Mouse (Mus musculus) layer of hippocampus, adult 11-12 months (tissue): ENCODE measurements around the gene Kcnmb4.

Experiments
- DNase-seq: peaks from one replicate; pipeline ENCODE4 v3.0.0; 2022; ENCODE audit warnings: low spot score

The Kcnmb4 gene

DNA sequence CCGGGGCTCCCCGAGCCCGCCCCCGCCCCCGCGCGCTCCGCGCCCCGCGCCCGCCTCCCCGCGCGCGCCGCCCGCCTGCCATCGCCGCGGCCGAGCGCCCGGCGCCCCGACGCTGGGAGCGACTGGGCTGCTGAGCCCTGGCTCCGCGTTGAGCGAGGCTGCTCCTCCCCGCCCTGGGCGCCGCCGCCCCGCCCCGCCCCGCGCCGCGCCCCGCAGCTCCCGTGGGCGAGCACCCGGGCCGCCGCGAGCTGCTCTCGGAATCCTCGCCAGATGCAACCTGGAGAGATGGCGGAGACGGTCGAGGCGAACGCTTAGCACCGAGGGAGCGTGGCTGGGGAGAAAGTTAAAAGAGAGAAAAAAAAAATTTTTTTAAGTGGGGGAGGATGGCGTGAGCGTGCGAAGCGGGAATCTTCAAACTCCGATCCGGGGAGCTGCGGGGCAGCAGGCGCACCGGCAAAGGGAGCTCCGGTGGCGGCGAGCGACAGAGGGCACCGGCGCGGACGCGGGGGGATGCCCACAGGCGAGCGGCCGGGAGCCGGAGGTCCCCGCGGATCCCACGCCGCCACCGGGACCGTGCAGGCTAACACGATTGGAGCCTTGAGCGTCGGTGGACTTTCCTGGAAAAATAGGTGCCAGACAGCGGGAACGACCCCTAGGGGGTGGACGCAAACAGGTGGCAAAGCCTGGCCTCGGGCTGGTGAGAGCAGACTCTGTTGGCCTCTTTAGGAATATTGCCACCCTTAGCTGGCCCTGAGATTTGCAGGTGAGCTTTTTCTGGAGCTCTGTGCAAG, at the start of gene Kcnmb4:
Gene Kcnmb4 (minus strand): TSS at position 120 of the 791 bp plus-strand sequence.
- peak; percentile 46 for DNase-seq

DNA sequence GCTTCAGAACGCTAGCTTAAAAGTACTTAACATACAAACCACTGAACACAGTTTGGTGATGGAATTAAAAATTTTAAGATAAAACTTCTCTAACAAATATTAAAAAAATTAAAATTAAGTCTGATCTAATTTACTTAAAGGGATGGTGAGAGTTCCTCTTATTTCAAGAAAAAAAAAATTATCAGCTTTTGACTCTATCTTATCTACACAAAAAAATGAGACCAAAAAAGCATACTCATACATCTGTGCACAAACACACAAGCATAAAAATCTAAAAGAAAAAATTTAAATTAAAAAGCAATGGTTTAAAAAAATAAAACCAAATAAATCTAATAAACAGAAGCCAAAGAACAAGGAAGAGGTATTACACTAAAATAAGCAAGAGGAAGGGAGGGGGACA, 45.9 kb upstream of the Kcnmb4 start:
- no peak for DNase-seq

DNA sequence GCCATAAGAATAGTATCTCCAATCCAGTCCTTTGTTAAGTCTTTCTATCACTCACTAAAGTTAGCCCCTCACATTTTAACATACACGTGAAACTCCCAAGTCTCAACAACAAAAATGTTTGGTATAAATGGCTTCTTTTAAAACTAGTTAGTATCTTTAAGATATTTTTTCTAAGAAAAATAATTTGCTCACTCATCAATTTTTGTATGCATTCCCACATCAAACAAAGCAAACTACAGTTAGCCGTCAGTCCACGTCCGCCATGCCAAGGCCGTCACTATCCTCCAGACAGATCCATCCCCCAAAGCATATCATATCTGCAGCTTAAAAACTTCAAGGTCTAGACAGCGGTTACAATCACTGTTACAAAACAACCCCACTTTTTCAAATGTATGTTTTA, 41.9 kb upstream of the Kcnmb4 start:
- no peak for DNase-seq

DNA sequence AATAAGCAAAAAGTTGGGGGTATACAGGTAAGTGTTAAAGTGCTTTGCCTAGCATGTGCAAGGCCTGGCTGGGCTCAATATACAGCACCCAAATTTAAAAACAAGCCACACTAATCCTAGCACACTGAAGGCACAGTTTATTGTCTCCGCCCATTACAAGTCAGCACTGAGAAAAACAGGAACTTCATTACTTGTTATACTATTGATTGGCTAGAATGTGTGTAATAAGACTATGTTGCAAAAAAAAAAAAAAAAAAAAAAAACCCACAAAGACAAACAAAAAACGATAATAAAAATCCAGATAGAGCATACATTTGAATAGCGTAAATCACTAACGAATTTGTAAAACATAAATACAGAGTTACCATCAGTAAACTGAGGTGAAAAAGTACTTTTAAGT, 41.5 kb upstream of the Kcnmb4 start:
- no peak for DNase-seq

DNA sequence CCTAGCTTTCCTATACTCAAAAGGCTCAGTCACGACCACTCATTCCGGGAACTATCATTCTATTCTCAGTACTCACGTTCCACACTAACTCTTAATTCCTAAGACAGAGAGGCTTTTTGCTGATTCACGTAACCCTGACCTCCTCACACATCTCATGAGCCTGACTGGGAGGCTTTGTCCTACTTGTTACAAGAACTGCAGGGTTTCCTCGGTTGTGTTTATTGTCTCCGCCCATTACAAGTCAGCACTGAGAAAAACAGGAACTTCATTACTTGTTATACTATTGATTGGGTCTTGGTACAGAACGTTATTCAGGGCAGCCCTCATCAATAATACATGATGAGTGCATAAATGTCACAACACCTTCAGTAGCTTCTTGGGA, 39.6 kb upstream of the Kcnmb4 start:
- DNase-seq: no peak

DNA sequence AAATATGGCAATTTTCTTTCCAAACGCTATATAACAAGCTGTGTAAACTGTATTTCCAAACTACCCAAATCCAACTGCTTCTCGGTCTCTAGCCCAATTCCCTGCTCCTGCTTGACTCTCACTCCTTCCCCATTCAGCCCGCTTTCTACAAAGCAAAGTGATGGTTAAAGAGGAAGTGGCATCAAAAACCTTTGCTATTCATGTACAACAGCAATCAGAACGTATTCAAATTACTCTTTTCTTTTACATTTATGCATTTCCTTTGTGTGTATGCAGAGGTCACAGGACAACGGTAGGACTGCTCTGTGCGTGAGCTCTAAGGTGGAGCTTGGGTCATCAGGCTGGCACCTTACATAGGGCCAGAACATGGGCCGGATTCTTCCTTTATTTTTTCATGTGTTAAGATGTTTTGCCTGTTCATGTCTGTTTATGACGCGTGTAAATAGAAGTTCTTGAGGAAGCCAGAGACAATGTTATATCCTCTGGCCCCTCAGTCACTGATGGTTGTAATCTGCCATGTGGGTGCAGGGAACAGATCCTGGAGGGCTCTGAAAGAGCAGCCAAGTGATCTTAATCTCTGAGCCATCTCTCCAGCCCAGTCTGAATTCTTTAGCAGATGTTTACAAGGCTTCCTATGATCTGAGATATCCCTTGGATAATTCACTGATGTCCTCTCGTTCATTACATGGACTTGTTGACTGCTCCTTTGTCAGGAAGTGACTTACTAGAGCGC, 39.0 kb upstream of the Kcnmb4 start:
- no peak for DNase-seq

DNA sequence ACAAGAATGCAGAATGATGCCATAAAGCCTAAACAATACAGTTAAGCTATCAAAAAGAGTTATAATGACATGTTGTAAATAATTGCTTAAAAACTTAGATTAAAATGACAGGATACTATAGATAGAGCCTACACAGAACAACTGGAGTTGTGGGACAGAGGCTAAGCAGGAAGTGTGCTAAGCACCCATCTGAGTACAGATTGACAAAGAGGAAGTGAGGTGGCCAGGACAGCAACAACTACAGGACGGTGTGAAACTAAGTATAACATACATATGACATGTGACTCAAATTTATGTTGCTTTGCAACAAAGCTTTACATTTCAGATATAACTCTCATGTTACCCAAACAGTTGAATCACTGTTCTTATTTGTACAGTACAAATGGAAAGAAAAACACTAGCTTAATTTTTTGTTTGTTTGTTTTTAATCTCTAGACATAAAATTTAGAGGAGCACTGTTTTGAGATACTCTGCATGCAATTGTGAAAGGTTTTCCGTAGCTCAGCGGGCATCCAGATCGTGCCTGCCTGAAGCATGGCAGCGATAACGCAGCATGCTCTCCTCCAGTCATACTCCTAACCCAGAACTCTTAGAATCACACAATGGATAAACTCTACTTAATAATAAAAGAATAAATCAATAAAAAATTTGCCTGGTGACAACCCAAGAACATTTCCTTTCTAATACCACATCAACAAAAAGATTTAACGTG, 31.8 kb upstream of the Kcnmb4 start:
- DNase-seq: no peak

DNA sequence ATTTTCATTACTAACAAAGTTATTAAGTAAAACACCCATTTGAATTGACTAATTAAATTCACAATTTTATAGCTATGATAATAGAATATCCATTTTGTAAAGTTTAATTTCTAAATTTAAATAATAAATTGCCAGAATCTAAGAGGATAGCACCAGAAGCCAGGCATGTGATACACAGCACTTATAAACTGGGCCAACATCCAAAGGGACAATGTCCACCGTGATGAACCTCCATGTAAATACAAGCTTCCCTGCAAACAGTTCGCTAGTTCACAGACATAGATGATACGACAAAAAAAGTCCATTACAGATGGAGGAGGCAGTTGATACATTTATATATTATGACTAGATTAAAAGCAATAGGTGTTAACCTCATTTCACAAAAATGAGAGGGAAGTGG, 19.1 kb upstream of the Kcnmb4 start:
- no peak for DNase-seq

DNA sequence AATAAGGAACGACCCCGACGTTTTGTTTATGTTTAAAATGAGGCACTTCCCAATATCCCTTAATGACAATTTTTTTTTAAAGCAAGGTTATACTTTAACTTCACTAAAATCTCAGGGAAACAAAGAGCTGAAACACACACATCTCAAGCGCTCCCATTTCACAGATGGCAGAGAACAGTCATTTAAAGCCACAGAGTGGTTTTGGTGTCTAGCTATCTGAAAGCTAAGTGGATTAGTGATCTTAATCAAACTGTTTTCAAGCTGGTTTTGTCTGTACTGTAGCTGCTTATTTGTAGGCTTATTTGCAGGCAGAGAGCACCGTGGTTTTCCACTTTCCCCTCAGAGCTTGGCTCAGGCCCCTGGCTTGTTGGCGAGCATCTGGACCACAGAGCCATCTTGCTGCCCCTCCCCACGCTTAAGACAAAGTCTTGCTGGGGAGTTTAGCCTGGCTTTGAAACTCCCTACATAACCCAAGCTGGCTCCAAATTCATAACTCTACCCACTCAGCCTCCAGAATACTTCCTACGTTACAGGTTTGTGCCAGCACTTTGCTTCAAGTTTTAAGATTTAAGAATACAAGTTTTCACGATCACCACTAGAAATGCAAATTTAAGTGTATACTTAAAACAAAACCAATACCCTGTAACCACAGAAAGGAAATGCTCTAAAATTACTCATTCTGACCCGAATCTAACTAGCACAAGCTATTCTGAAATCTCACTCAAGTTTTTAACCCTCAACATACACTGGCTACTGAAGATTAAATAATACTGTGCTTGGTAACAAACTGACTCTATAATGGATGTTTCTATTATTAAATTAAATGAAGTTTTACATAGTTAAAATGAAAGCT, 13.4 kb upstream of the Kcnmb4 start:
- DNase-seq: no peak

DNA sequence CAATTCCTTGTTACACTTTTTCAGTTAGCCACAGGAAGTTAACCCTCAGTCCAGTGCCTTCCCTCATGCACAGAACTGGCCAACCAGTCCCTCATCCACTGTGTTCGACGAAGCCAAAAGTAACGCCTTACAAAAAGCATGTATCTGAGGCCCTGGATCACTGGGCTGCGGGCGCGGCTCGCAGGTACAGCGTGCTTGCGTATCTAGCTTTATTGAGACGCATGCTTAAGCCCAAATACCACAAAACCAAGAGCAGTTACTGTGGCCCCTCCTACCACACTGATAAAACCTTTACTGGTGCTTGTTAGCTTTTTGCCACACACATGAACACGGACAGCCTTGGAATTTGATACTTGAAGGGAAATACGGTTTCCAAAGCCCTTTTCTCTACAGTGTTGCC, 8.2 kb upstream of the Kcnmb4 start:
- DNase-seq: no peak

DNA sequence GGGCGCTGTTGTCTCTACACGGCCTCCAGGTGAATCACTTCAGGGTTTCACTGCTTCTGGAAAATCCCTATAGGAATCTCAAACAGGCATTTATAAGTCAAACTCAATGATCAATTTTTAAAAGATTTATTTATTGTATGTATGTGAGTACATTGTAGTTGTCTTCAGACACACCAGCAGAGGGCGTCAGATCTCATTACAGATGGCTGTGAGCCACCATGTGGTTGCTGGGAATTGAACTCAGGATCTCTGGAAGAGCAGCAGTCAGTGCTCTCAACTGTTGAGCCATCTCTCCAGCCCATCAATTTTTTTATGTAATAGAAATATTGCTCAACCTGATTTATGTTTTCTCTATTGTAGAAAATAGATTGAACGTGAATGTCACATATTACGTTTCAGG, 7.3 kb upstream of the Kcnmb4 start:
- DNase-seq: no peak

DNA sequence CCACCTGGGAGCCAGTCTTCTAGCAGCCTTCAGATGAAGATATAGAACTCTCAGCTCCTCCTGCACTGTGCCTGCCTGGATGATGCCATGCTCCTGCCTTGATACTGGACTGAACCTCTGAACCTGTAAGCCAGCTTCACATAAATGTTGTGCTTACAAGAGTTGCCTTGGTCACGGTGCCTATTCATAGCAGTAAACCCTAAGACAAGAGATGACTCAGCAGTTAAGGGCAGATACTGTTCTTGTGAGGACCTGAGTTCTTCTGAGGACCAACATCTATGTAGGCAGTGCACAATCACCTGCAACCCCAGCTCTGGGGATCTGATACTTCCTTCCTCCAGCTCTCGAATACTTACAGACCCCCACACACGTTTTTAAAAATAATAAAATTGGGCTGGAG, 2.9 kb upstream of the Kcnmb4 start:
- no peak for DNase-seq

DNA sequence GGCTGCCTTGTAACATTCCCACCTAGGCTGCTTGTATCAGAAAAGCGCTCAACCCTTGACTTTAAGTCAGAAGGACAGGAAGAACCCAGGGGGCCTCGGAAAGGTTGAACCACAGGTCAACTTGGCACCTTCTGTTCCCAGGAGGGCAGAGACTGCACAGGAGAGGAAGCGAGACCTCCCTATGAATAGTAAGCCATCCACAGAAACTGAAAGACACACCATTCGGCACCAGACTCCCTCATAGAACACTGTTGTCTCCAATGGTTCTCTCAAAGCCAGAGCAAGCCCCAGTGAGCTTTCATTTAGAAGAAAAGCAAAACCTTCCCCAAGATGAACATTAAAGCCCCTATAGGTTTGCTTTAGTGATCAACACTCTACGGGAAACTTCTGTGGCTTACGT, 2.0 kb upstream of the Kcnmb4 start:
- no peak for DNase-seq

DNA sequence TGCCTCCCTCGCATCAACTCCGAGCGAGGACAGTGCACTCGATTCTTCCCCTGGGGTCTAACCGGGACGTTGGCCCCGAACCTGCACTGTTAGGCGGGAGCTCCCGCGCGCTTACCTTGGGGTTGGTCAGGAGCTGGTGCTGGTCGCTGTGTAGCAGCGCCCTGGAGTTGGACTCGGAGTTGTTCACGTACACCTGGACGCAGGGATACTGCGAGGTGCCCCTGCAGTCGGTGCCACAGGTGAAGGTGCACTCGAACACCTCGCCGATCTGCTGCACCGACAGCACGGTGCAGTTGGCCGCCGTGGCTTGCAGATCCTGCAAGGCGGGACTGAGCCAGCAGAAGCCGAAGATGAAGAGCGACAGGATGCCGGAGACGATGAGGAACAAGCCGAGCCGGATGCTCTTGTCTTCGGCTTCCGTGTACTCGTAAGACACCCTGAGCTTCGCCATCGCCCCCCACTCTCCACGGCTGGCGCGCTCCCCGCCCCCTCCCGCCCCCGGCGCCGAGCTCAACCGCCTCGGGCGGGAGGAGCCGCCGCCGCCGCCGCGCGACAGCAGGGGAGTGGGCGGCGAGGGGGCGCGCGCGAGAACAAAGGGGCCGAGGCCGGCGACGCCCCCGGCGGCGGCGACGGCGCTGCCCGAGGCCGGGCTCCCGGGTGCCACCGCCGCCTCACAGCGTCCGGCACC, 463 bp downstream of the Kcnmb4 start:
- no peak for DNase-seq

DNA sequence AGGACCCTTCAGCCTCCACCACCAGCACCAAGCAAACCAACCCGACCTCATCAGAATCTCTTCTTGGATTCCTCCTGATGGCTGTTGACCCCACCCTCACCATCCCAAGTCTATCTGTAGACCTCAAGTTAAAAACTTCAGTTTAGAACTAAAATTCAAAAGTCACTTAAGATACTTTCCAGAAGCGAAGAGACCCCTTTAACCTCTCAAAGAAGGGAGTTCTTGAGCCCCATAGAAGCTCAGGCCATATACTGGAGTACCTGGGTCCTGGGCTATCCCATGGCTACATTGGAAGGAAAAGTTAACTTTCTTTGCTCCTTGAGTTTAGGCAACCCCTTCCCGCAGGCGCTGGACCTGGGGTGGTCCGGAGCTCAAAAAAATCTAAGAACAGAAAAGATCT, 1.1 kb downstream of the Kcnmb4 start:
- DNase-seq: no peak

DNA sequence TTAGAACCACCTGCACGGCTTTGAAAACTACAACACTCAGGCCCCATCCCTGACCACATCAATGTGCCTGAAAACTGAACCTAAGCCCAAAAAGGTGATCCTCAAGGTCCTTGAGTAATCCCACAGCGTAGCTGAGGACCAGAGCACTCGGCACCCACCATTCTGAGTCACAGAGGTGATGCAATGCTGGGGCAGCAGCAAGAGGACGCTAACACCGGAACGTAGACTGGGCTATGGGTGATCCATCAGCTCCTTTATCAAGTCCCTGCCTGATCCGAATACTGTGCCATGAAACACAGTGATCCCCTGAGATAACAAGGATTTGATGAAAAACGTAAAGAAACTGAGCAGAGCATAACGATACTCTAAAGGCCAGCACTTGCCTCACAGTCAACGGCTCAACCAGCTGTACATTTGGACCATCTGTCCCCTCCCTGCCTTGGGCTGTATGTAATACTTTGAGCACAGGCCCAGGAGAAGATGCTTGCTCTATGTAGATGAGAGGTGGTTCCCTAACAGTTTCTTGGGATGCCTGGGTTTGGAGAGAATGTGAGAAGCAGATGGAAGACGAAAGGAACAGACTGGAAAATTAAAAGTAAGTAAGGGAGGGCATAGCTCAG, 3.3 kb downstream of the Kcnmb4 start:
- DNase-seq: no peak

DNA sequence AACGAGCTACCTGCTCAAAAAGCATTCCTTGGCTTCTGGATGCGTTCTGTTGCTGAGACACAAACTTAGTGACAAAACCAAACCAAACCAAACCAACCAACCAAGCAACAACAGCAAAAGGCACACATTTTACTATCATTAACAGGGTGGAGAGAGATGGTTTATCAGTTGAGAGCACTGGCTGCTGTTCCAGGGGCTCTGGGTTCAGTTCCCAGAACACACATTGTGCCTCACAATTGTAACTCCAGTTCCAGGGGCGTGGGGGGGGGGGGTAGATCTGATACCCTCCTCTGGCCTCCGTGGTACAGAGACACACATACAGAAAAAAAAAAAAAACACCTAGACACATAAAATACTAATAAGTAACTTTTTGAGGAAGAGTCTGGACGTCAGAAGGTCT, 5.6 kb downstream of the Kcnmb4 start:
- no peak for DNase-seq

DNA sequence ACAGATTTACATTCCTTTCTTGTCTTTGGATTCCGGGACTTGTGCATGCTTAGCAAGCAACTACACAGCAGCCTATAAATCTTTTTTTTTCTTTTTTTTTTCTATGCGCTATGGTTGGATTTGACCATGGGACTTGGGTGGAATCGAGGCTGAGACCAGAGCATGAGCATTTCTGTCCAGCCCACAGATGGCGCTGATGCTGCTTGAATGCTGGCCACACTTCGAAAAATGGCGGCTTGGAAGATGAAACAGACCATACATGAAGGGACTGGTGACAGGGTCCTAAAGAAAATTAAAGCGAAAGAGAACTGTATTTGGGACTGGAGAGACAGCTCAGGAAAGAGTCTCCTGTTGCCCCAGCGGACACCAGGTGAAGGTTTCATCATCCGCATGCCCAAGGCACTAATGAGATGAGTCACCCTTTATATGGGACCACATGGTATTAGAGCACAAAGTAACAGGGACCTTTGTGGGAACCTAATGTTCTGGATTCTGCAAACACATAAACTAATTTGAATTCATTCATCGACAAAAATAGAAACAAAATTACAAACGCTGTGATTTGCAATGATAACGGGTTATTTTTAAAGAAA, 9.8 kb downstream of the Kcnmb4 start:
- DNase-seq: no peak

DNA sequence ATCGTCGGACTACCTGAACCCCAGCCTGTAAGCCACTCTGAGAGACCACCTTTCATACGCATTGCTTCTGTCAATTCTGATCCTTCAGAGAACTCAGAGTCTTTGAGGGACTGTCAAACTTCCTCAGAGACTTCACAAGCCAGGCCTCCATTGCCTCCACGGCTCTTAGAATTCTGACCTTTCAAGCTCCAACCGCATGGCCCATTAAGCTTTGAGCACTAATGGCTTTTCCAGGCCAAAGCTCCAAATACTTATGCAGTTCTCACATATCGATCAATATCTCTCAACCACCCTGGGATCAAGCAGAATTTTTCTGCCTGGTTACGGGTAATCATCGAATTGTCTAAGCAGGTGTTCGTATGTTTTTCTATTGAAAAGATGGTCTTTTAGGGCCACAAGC, 12.2 kb downstream of the Kcnmb4 start:
- no peak for DNase-seq

DNA sequence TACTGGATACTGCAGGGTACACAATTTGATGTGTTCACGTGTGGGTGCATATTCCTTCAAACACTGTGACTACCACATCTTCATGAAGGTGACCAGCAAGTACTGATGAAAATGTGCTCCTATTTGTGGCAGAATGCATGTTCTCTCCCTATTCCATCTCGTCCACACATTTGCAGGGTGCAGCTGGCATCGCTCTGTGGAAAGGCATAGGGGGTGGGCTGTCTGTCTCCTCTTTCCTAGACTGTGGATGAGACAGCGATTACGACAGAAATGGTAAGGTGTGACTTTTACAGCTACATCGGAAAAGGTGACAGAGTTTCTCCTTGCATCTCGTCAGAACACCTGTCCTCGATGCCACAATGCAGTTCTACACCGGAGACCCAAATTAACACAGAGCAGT, 14.9 kb downstream of the Kcnmb4 start:
- no peak for DNase-seq

DNA sequence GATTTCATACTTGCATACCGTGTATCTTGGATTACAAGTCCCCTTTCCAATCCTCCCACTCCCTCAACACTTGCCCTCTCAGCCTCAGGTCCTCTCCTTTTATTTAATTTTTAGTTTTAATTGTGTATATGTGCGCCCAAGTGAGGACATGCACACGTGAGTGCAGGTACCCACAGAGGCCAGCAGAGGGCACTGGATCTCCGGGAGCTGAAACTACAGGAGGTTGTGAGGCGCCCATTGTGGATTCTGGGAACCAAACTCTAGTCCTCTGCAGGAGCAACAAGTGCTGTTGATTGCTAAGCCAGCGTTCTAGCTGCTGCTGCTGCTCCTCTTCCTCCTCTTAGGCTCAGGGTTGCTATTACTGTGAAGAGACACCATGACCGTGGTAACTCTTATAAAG, 20.9 kb downstream of the Kcnmb4 start:
- DNase-seq: no peak
